Mouse (Mus musculus) stomach, embryonic 15.5 days (tissue): ENCODE measurements around the gene Zcchc2. TPM values are rescaled to one million over a fixed set of nuclear protein-coding genes. Genes with fewer than 3 reads are reported as not detected.

Experiments used
- ATAC-seq: fragments of 200-750 bp; cut with Nextera tagmentation; 2 replicates; pipeline ENCODE4 v1.8.0; 2017; ENCODE audit warnings: low read depth, moderate number of reproducible peaks, moderate TSS enrichment; ENCODE audit not compliant: insufficient read depth, low FRiP score
- H3K27ac ChIP-seq: fragments of 300-500 bp; sonication (generic); 2 replicates; pipeline ENCODE4 v1.5.1; 2015; ENCODE audit warnings: mild to moderate bottlenecking, inconsistent platforms
- H3K27me3 ChIP-seq: fragments of 300-500 bp; sonication (generic); replicated peaks from 2 replicates; pipeline ENCODE4 v1.6.1; 2015; ENCODE audit warnings: inconsistent platforms
- H3K36me3 ChIP-seq: fragments of 300-500 bp; sonication (generic); 2 replicates; pipeline ENCODE4 v1.6.1; 2015; ENCODE audit warnings: inconsistent platforms
- H3K4me1 ChIP-seq: fragments of 300-500 bp; sonication (generic); 2 replicates; pipeline ENCODE4 v1.6.1; 2015; ENCODE audit warnings: inconsistent platforms
- H3K4me2 ChIP-seq: fragments of 300-500 bp; sonication (generic); 2 replicates; pipeline ENCODE4 v1.6.1; 2015; ENCODE audit warnings: mild to moderate bottlenecking, inconsistent platforms
- H3K4me3 ChIP-seq: fragments of 300-500 bp; sonication (generic); replicated peaks from 2 replicates; pipeline ENCODE4 v1.5.1; 2015; ENCODE audit warnings: inconsistent platforms
- H3K9ac ChIP-seq: fragments of 300-500 bp; sonication (generic); 2 replicates; pipeline ENCODE4 v1.6.1; 2015; ENCODE audit warnings: inconsistent platforms
- H3K9me3 ChIP-seq: fragments of 300-500 bp; sonication (generic); 2 replicates; pipeline ENCODE4 v1.6.1; 2016; ENCODE audit warnings: inconsistent platforms
- WGBS: fragments of 180-500 bp; shearing (Covaris S2); methylation state at CpG from one replicate; pipeline ENCODE4 v1.1.7; 2015; 5-methylcytosine and 5-hydroxymethylcytosine counted together
- polyA plus RNA-seq: library from polyadenylated mRNA; unstranded; fragments of >200 nt; fragmentation: Nextera tagmentation; extraction: Ambion mirVana; gene quantifications from 2 replicates; pipeline ENCODE4 v1.2.1, GENCODE M21; 2015

The Zcchc2 gene
- polyA plus RNA-seq, 1 experiment from 2014 or later = 2.5 TPM

- Histone ChIP-seq H3K4me3 (no peak overlapping the region), H3K27me3 (no peaks in the 10 kb centered on the region), H3K4me1 (no peaks in the 10 kb centered on the region), H3K4me2 (no peak overlapping the region), H3K36me3 (no peaks in the 10 kb centered on the region), H3K27ac (no peak overlapping the region), H3K9me3 (no peaks in the 10 kb centered on the region), H3K9ac (no peak overlapping the region)
- ATAC-seq = no peak
- 72% methylated on average over 5 of the region's 5 CpGs for WGBS
Observed at GRCm38 (mm10) chr1:105965189-105965588, 25.0 kb upstream of the Zcchc2 start.

DNA sequence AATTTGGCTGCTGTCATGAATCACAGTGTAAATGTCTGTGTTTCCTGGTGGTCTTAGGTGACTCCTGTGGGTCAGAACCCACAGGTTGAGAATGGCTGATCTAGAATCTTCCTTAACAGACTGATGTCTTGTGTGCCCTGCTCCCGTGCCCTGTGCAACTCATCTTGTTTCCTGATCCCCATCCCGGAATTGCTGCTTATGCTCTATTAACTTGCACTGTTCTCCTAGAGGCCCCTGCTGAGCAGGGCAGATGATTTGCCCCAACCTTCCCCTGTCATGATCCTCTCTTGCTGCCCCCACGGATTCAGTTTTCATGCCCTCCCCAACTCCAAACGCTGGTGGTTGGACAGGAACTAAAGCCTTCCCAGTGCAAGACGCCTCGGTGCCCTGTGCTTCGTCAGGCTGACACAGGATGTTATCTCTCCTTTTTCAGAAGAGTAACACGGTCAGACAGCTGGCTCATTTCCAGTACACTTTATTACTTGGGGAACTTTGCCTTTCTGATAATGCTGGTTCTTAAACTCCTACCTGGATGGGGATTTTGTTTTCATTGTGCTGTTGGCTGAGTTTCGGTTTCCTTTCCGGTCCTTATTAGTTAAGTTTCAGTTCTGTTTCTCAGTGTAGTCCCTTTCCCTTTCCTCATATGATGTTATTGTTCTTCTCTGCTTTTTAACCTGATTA is 18.6 kb upstream of the Zcchc2 start:
- Histone ChIP-seq H3K9ac (no peak overlapping the region), H3K27ac (0 out of 2 replicates have a peak overlapping the region, but pooled peaks have one; percentile 28), H3K36me3 (no peaks in the 10 kb centered on the region), H3K27me3 (no peaks in the 10 kb centered on the region), H3K4me2 (peak overlapping the region; percentile 48), H3K9me3 (no peaks in the 10 kb centered on the region), H3K4me1 (peaks cover 3% of the 10 kb centered on the region; the same call in 1 of the 2 replicates), H3K4me3 (peak overlapping the region; percentile 23)
- ATAC-seq = no peak
- 25% methylated on average over 10 of the region's 10 CpGs for WGBS

- H3K27ac ChIP-seq = no peak overlapping the region
- H3K4me3 ChIP-seq = no peak overlapping the region
- no peak overlapping the region for H3K9ac ChIP-seq
- WGBS = 44% methylated on average over 2 of the region's 2 CpGs
- no peaks in the 10 kb centered on the region for H3K9me3 ChIP-seq
- peaks cover 3% of the 10 kb centered on the region; the same call in 1 of the 2 replicates for H3K4me1 ChIP-seq
- H3K27me3 ChIP-seq = no peaks in the 10 kb centered on the region
- H3K36me3 ChIP-seq = no peaks in the 10 kb centered on the region
- ATAC-seq = no peak
- H3K4me2 ChIP-seq = no peak overlapping the region
Observed at GRCm38 (mm10) chr1:105974023-105974422, 16.2 kb upstream of the Zcchc2 start.

- 68% methylated on average over 7 of the region's 7 CpGs for WGBS
- Histone ChIP-seq H3K9me3 (no peaks in the 10 kb centered on the region), H3K4me3 (no peak overlapping the region), H3K36me3 (no peaks in the 10 kb centered on the region), H3K27ac (no peak overlapping the region), H3K4me1 (no peaks in the 10 kb centered on the region), H3K27me3 (no peaks in the 10 kb centered on the region), H3K9ac (no peak overlapping the region), H3K4me2 (no peak overlapping the region)
- ATAC-seq = no peak
Observed at GRCm38 (mm10) chr1:105977446-105978094, 12.6 kb upstream of the Zcchc2 start.

DNA sequence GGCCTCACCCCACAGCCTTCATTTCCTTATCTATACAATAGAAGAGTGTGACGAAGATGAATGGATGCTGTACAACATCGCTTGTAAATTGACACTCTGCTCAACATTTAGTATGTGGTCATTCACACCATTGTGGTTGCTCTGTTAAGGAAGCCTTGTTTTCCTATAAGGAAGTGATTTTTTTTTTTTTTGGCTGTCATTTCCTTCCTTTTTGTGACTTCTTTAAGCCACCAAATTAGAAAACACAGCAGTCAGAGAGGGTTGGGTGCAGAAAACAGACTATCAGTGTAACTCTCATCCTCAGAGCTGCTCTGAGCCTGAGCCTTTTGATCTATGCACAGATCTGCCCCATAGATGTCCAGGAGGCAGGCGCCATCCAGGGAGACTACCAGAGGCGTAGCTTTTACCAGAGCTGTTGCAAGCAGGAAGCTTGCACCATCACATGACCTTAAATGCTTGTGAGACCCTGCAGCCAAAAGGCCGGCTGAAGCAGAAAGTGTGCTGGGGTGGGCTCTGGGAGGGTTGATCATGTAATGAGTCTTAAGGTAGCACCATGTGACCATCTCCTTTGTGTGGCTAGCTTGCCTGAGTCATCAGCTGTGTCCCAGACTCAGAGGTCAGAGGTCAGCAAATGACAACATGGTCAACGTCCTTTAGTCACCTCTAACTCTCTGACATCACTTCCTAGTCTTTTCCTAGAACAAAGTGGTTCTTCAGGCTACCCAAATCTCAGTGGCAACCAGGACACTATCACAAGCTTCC is 9.2 kb upstream of the Zcchc2 start:
- H3K27ac ChIP-seq = 0 out of 2 replicates have a peak overlapping the region, but pooled peaks have one; percentile 16
- H3K36me3 ChIP-seq = no peaks in the 10 kb centered on the region
- no peaks in the 10 kb centered on the region for H3K27me3 ChIP-seq
- H3K4me3 ChIP-seq = no peak overlapping the region
- no peak overlapping the region for H3K4me2 ChIP-seq
- H3K9ac ChIP-seq = no peak overlapping the region
- 0 out of 2 replicates have a peak, but pooled peaks have one; percentile 35 for ATAC-seq
- 51% methylated on average over 6 of the region's 6 CpGs for WGBS
- H3K4me1 ChIP-seq = no peaks in the 10 kb centered on the region
- H3K9me3 ChIP-seq = no peaks in the 10 kb centered on the region

GRCm38 (mm10) chr1:105982496-105983364 is 7.5 kb upstream of the Zcchc2 start:
- no peaks in the 10 kb centered on the region for H3K9me3 ChIP-seq
- no peak overlapping the region for H3K4me2 ChIP-seq
- no peaks in the 10 kb centered on the region for H3K36me3 ChIP-seq
- no peak for ATAC-seq
- WGBS = 57% methylated on average over 6 of the region's 6 CpGs
- H3K27me3 ChIP-seq = no peaks in the 10 kb centered on the region
- no peaks in the 10 kb centered on the region for H3K4me1 ChIP-seq
- H3K9ac ChIP-seq = no peak overlapping the region
- no peak overlapping the region for H3K27ac ChIP-seq
- no peak overlapping the region for H3K4me3 ChIP-seq

- no peak overlapping the region for H3K9ac ChIP-seq
- no peak for ATAC-seq
- no peak overlapping the region for H3K4me2 ChIP-seq
- no peak overlapping the region for H3K27ac ChIP-seq
- H3K4me3 ChIP-seq = no peak overlapping the region
- no peaks in the 10 kb centered on the region for H3K4me1 ChIP-seq
- no peaks in the 10 kb centered on the region for H3K27me3 ChIP-seq
- H3K9me3 ChIP-seq = no peaks in the 10 kb centered on the region
- 93% methylated on average over 3 of the region's 3 CpGs for WGBS
- H3K36me3 ChIP-seq = no peaks in the 10 kb centered on the region
Observed at GRCm38 (mm10) chr1:105984172-105984571, 6.0 kb upstream of the Zcchc2 start.

GRCm38 (mm10) chr1:105988171-105988570 is 2.0 kb upstream of the Zcchc2 start:
- H3K27ac ChIP-seq = no peak overlapping the region
- no peaks in the 10 kb centered on the region for H3K27me3 ChIP-seq
- ATAC-seq = no peak
- H3K4me2 ChIP-seq = no peak overlapping the region
- no peaks in the 10 kb centered on the region for H3K9me3 ChIP-seq
- 0 out of 2 replicates have a peak, but pooled peaks cover 8% of the 10 kb centered on the region for H3K4me1 ChIP-seq
- 51% methylated on average over 3 of the region's 3 CpGs for WGBS
- H3K36me3 ChIP-seq = no peaks in the 10 kb centered on the region
- no peak overlapping the region for H3K4me3 ChIP-seq
- no peak overlapping the region for H3K9ac ChIP-seq

DNA sequence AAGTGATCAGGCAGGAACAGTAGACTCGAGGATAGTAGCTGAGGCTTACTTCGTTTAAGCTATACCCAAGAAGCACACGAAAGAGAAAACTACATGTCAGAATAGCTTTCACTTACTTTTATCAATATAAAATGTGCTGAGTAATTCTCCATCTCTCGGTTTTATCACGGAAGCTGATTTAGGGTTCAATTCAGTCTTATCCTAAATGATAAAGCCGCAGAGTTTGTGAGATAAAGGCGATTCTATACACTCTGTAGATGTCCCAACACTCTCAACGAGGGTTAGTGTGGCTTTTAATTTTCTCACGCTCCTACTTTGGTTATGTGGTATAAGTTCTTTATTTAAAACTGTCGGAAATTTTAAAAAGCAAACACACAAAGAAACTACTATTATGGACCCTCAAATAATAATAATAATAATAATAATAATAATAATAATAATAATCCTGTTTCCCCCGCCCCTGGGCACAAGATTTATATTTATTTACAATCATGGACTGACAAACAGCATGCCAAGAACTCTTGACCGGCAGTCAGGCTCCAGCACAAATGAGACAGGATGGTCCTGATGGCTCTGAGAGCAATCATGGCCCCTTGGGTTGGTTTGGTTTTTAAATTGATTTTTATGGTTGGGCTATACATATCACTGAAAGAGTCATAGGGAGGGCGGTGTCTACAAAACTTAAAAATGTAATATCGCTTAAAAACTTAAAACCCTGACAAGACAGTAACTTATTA is 1.1 kb upstream of the Zcchc2 start:
- no peaks in the 10 kb centered on the region for H3K36me3 ChIP-seq
- no peaks in the 10 kb centered on the region for H3K9me3 ChIP-seq
- H3K4me1 ChIP-seq = 0 out of 2 replicates have a peak, but pooled peaks cover 11% of the 10 kb centered on the region
- no peak for ATAC-seq
- no peak overlapping the region for H3K9ac ChIP-seq
- H3K4me3 ChIP-seq = peak overlapping the region; percentile 81
- no peaks in the 10 kb centered on the region for H3K27me3 ChIP-seq
- H3K4me2 ChIP-seq = peak overlapping the region; percentile 95
- no peak overlapping the region for H3K27ac ChIP-seq
- 61% methylated on average over 14 of the region's 14 CpGs for WGBS

GRCm38 (mm10) chr1:105989640-105989984 is 594 bp upstream of the Zcchc2 start:
- Histone ChIP-seq H3K9ac (peak overlapping the region; percentile 50; the same call in 1 of the 2 replicates), H3K27ac (peak overlapping the region; percentile 97), H3K4me2 (peak overlapping the region; percentile 95), H3K36me3 (no peaks in the 10 kb centered on the region), H3K27me3 (no peaks in the 10 kb centered on the region), H3K4me3 (peak overlapping the region; percentile 81), H3K9me3 (no peaks in the 10 kb centered on the region), H3K4me1 (0 out of 2 replicates have a peak, but pooled peaks cover 11% of the 10 kb centered on the region)
- 1% methylated on average over 13 of the region's 13 CpGs for WGBS
- no peak; the same call in 1 of the 2 replicates for ATAC-seq
